Mouse (Mus musculus) gonadal fat pad, adult 2 months (tissue): ENCODE measurements around the gene Tifa. TPM values are rescaled to one million over a fixed set of nuclear protein-coding genes. Genes with fewer than 3 reads are reported as not detected.

Source experiments
- DNase-seq: peaks from one replicate; pipeline ENCODE4 v3.0.0-alpha.2; 2012; ENCODE audit warnings: low read depth
- polyA plus RNA-seq: library from polyadenylated mRNA; depleted of rRNA; stranded (reverse); fragments of >200 nt; gene quantifications from 2 replicates; pipeline ENCODE4 v1.2.3, GENCODE M21; 2012; rRNA removed

Tifa gene
- polyA plus RNA-seq, 1 experiment = 2.7 TPM

DNA sequence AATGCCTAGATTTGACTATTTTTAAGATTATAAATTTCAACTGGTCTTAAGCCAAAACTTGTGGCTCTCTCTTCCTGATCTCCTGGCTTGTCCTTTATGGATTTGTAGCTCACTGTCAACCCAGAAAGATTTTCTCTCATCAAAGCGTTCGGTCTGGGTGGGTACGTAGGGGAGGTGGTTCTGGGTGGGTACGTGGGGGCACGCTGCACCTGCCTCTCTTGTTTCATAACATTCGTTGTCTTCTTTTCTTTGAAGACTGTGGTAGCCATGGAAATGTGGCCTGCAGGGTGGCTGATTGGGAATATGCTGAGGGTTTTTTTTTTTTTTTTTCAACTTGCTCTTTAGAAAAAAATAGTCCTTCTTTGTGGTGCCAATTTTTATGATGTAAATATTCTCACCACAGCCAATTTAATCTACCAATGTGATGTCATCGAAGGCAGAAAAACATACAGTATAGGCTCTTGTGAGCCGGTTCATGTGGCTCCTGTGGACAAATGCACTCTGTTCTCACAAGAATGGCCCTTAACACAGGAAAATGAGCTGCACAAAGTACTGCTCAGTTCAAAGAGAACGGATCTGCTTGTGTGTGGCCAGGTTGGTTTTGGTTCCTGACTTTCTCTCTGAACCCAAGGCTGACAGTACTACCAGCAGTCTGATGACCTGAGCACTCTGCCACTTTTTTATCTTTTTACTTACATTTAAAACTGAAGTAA lies 78.6 kb downstream of the Tifa start:
- DNase-seq = no peak

DNA sequence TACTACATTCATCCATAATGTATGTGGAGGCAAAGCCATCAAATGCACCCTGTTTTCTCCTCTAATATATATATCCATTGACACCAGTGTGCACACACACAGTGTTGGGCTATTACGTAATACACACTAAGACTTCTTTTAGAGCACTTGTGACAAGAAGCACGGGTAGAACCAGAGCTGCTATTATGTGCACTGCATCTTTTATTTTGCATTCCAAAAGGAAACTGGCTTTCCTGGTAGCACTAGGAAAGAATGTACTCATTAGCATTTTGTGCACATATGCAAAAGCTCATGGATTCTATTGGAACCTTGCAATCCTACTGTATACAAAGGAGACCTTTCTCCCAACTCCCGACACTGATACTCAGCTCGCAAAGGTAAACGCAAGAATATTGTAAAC lies 79.3 kb downstream of the Tifa start:
- DNase-seq = no peak

- DNase-seq = no peak
Observed at GRCm38 (mm10) chr3:127871575-127871974, 82.0 kb downstream of the Tifa start.

DNA sequence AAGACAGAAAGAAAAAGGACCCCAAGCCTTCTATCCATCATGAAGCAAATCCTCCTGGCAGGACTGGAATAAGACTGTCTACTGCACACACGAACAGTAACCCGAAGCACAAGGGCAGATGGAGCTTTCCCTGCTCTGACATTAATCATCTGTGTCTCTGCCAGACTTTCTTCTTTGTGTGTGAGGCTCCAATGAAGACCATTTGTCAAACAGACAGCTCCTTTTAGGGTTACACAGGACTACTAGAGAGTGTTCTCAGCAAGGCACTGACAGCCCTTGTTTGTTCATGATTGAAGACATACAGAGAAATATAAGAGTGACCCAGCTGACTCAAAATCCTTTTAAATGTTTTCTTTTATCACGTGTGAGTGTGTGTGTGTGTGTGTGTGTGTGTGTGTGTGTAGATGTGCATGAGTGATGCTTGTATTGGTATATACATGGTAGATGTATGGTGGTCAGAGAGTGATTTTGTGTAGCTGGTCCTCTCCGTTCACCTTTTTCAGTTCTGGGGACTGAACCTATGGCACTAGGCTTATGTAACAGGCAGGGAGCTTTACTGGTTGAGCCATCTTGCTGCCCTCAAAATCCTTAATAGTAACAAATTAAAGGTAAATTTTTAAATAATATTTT lies 84.8 kb downstream of the Tifa start:
- DNase-seq = no peak

DNA sequence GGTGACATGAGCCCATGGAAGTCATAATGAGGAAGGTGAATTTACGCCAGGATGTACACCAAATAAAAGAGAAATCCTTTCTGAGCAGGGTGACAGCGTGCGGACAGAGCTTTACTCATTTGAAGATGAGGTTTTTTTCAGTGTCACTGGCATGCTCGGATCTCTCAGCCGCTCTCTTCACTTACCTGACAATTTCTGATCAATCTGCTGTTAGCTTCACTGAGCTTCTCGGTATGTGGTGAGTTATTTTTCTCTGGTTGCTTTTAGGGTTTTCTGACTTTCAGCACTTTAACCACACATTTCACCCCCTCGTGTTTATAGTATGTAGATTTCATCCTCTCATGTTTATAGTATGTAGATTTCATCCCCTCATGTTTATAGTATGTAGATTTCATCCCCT lies 85.5 kb downstream of the Tifa start:
- DNase-seq = no peak

DNA sequence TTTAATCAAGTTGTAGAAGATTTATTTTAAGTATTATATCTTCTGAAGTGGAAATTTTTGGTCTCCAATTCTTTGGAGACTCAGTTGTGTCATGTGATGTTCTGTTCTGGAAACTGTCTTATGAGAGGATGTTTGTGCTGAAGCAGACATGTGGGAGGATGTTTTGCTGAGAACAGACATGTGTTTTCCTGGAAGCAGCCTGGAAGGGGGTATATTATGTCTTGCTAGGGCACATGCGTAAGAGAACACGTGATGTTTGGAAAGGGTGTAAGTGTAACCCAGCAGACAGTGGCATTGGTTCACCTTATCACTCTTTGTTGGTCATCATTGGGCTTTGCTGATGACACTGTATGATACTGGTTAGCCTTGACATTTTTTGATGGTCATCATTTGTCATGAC lies 85.9 kb downstream of the Tifa start:
- DNase-seq = no peak

- no peak for DNase-seq
Observed at GRCm38 (mm10) chr3:127879968-127880367, 90.4 kb downstream of the Tifa start.

DNA sequence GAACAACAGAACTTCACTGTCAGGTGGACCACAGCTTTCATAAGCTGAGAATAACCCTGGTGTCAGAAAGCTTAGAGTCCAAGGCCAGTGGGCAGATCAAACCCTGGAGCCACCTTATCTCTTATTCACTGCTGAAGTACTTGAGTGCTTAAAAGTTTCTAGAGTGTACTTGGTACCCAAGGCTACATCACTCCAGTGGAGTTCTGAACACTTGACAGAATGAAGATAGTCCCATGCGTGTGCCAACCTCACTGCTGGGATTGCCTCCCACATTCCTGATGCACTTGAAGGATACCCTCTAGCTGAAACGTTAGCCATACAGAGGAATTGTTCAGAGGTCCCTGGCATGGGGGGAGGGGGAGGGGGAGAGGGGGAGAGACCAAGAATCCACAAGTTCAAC lies 92.1 kb downstream of the Tifa start:
- DNase-seq = no peak

Other genes with a start within 250 kb of the Tifa start
- 1.9 and 2.8 TPM in 2 replicates for gene Larp7, start 236.5 kb upstream of the Tifa start, polyA plus RNA-seq
- 1.1 and 1.2 TPM in 2 replicates for gene Zgrf1, start 236.3 kb upstream of the Tifa start, polyA plus RNA-seq
- not detected in 2 replicates for gene Neurog2, start 156.7 kb upstream of the Tifa start, polyA plus RNA-seq
- 2.9 and 3.1 TPM in 2 replicates for gene Alpk1, start 9.3 kb upstream of the Tifa start, polyA plus RNA-seq
- gene Ap1ar, start 47.7 kb downstream of the Tifa start, polyA plus RNA-seq = 12.7 and 22.1 TPM in 2 replicates
- gene Fam241a, start 106.5 kb downstream of the Tifa start, polyA plus RNA-seq = 5.3 and 7.5 TPM in 2 replicates